Mouse (Mus musculus) CH12.LX (cell line): ENCODE results near the gene Med18. TPM values are rescaled to one million over a fixed set of nuclear protein-coding genes. Genes with fewer than 3 reads are reported as not detected.

Experiments used
- DNase-seq: peaks from one replicate; pipeline ENCODE4 v3.0.0-alpha.2; 2013; ENCODE audit errors: extremely low read depth
- H3K27ac ChIP-seq: 2 replicates; pipeline ENCODE4 v1.5.1; 2012; ENCODE audit warnings: low read depth, mild to moderate bottlenecking, control low read depth, moderate library complexity; ENCODE audit not compliant: insufficient read depth
- H3K27me3 ChIP-seq: replicated peaks from 2 replicates; pipeline ENCODE3; 2012; ENCODE audit warnings: inconsistent platforms
- H3K36me3 ChIP-seq, 2 experiments: replicated peaks in 1 of 2; 2 replicates each; pipeline versions ENCODE3 to v1.6.1; 2012; ENCODE audit warnings: inconsistent platforms in 1 of 2, low read length in 1 of 2, mild to moderate bottlenecking in 1 of 2, mixed read lengths in 1 of 2, moderate library complexity in 1 of 2; ENCODE audit not compliant: control insufficient read depth in 1 of 2, insufficient read depth in 1 of 2
- H3K4me1 ChIP-seq, 2 experiments: 2 replicates each; pipeline ENCODE4 v1.6.1; 2012; ENCODE audit warnings: inconsistent platforms in 1 of 2, moderate library complexity in 1 of 2; ENCODE audit not compliant: insufficient read depth in 2 of 2, control insufficient read depth in 1 of 2
- H3K4me2 ChIP-seq: 2 replicates; pipeline ENCODE4 v1.6.1; 2012; ENCODE audit warnings: low read depth, mild to moderate bottlenecking, control low read depth; ENCODE audit not compliant: poor library complexity, insufficient read depth, severe bottlenecking
- H3K4me3 ChIP-seq, 3 experiments: fragments of 150-350 bp in 1 of 3; sonication (generic) in 1 of 3; replicated peaks in 1 of 3; 2 replicates each; pipeline versions ENCODE3 to v1.5.1; 2011 to 2012; ENCODE audit warnings: low read depth in 2 of 3, low read length in 2 of 3, mild to moderate bottlenecking in 2 of 3, moderate library complexity in 2 of 3, control low read depth in 1 of 3, improper control_type of control experiment in 1 of 3, inconsistent platforms in 1 of 3, mixed read lengths in 1 of 3; ENCODE audit not compliant: poor library complexity in 1 of 3
- H3K79me2 ChIP-seq: replicated peaks from 2 replicates; pipeline ENCODE4 v1.6.1; 2012; ENCODE audit warnings: mild to moderate bottlenecking, moderate library complexity; ENCODE audit not compliant: control insufficient read depth, poor library complexity, insufficient read depth, severe bottlenecking; ENCODE audit errors: extremely low read depth
- H3K9ac ChIP-seq: 2 replicates; pipeline ENCODE4 v1.6.1; 2012; ENCODE audit warnings: low read depth, mild to moderate bottlenecking, control low read depth, moderate library complexity; ENCODE audit not compliant: insufficient read depth
- H3K9me3 ChIP-seq: replicated peaks from 2 replicates; pipeline ENCODE3; 2012; ENCODE audit warnings: low read length, inconsistent platforms, mixed read lengths
- BHLHE40 ChIP-seq: IDR thresholded peaks from 2 replicates; pipeline ENCODE4 v1.6.1; 2011; ENCODE audit warnings: mild to moderate bottlenecking, low read depth, low read length, improper control_type of control experiment
- CHD1 ChIP-seq: IDR thresholded peaks from 2 replicates; pipeline ENCODE4 v1.6.1; 2012; ENCODE audit warnings: low read depth, low read length, improper control_type of control experiment, inconsistent platforms
- CHD2 ChIP-seq: IDR thresholded peaks from 2 replicates; pipeline ENCODE4 v1.6.1; 2011; ENCODE audit warnings: low read length, improper control_type of control experiment
- CTCF ChIP-seq, 2 experiments: IDR thresholded peaks in 1 of 2; conservative IDR thresholded peaks in 1 of 2; 2 replicates each; pipeline ENCODE4 v1.5.1; 2011 to 2012; ENCODE audit warnings: low read depth in 2 of 2, low read length in 2 of 2, improper control_type of control experiment in 1 of 2, inconsistent platforms in 1 of 2, mild to moderate bottlenecking in 1 of 2, moderate library complexity in 1 of 2
- E2F4 ChIP-seq: IDR thresholded peaks from 2 replicates; pipeline ENCODE4 v1.6.1; 2011; ENCODE audit warnings: low read depth, low read length, improper control_type of control experiment; ENCODE audit not compliant: insufficient replicate concordance
- ELF1 ChIP-seq: IDR thresholded peaks from 2 replicates; pipeline ENCODE4 v1.6.1; 2014; ENCODE audit warnings: low read depth, mild to moderate bottlenecking, inconsistent platforms, low read length, improper control_type of control experiment
- EP300 ChIP-seq: IDR thresholded peaks from 2 replicates; pipeline ENCODE4 v1.6.1; 2011; ENCODE audit warnings: low read length, improper control_type of control experiment
- ETS1 ChIP-seq: conservative IDR thresholded peaks from 2 replicates; pipeline ENCODE4 v1.6.1; 2012; ENCODE audit warnings: low read depth, mild to moderate bottlenecking, inconsistent platforms, low read length, improper control_type of control experiment, moderate library complexity
- GABPA ChIP-seq: IDR thresholded peaks from 2 replicates; pipeline ENCODE4 v1.6.1; 2012; ENCODE audit warnings: low read depth, low read length, improper control_type of control experiment, inconsistent platforms; ENCODE audit not compliant: insufficient replicate concordance
- HCFC1 ChIP-seq: IDR thresholded peaks from 2 replicates; pipeline ENCODE4 v1.6.1; 2012; ENCODE audit warnings: low read depth, mild to moderate bottlenecking, inconsistent platforms, low read length, improper control_type of control experiment
- IRF4 ChIP-seq: IDR thresholded peaks from 2 replicates; pipeline ENCODE4 v1.6.1; 2014; ENCODE audit warnings: low read depth, mild to moderate bottlenecking, inconsistent platforms, low read length, improper control_type of control experiment
- JUN ChIP-seq: IDR thresholded peaks from 2 replicates; pipeline ENCODE4 v1.6.1; 2011; ENCODE audit warnings: low read depth, mild to moderate bottlenecking, low read length, improper control_type of control experiment, moderate library complexity; ENCODE audit not compliant: insufficient read depth
- JUND ChIP-seq: conservative IDR thresholded peaks from 2 replicates; pipeline ENCODE4 v1.6.1; 2011; ENCODE audit warnings: low read depth, low read length, improper control_type of control experiment
- KAT2A ChIP-seq: IDR thresholded peaks from 2 replicates; pipeline ENCODE4 v1.6.1; 2012; ENCODE audit warnings: low read length, improper control_type of control experiment, inconsistent platforms; ENCODE audit not compliant: insufficient replicate concordance
- MAFK ChIP-seq: IDR thresholded peaks from 2 replicates; pipeline ENCODE4 v1.6.1; 2011; ENCODE audit warnings: low read length, improper control_type of control experiment; ENCODE audit not compliant: insufficient replicate concordance
- MAX ChIP-seq: IDR thresholded peaks from 2 replicates; pipeline ENCODE4 v1.6.1; 2011; ENCODE audit warnings: low read length, improper control_type of control experiment
- MAZ ChIP-seq: IDR thresholded peaks from 2 replicates; pipeline ENCODE4 v1.6.1; 2012; ENCODE audit warnings: low read depth, mild to moderate bottlenecking, inconsistent platforms, low read length, improper control_type of control experiment, moderate library complexity
- MEF2A ChIP-seq: IDR thresholded peaks from 2 replicates; pipeline ENCODE4 v1.6.1; 2014; ENCODE audit warnings: low read depth, mild to moderate bottlenecking, inconsistent platforms, low read length, improper control_type of control experiment, borderline replicate concordance
- MXI1 ChIP-seq: IDR thresholded peaks from 2 replicates; pipeline ENCODE4 v1.6.1; 2011; ENCODE audit warnings: mild to moderate bottlenecking, low read depth, low read length, improper control_type of control experiment
- MYC ChIP-seq: IDR thresholded peaks from 2 replicates; pipeline ENCODE4 v1.6.1; 2011; ENCODE audit warnings: low read depth, mild to moderate bottlenecking, improper control_type of control experiment, low read length
- NELFE ChIP-seq: IDR thresholded peaks from 2 replicates; pipeline ENCODE4 v1.6.1; 2011; ENCODE audit warnings: low read depth, low read length, improper control_type of control experiment
- NRF1 ChIP-seq: IDR thresholded peaks from 2 replicates; pipeline ENCODE4 v1.6.1; 2014; ENCODE audit warnings: low read depth, mild to moderate bottlenecking, inconsistent platforms, low read length, improper control_type of control experiment, moderate library complexity
- PAX5 ChIP-seq: IDR thresholded peaks from 2 replicates; pipeline ENCODE4 v1.6.1; 2012; ENCODE audit warnings: low read length, inconsistent platforms, mixed read lengths
- POLR2A ChIP-seq: IDR thresholded peaks from 2 replicates; pipeline ENCODE4 v1.6.1; 2011; ENCODE audit warnings: low read depth, mild to moderate bottlenecking, improper control_type of control experiment, low read length
- POLR2AphosphoS2 ChIP-seq: IDR thresholded peaks from 2 replicates; pipeline ENCODE4 v1.6.1; 2011; ENCODE audit warnings: low read depth, low read length, improper control_type of control experiment
- RAD21 ChIP-seq: IDR thresholded peaks from 2 replicates; pipeline ENCODE4 v1.6.1; 2011; ENCODE audit warnings: low read depth, mild to moderate bottlenecking, low read length, improper control_type of control experiment, moderate library complexity
- RCOR1 ChIP-seq: conservative IDR thresholded peaks from 2 replicates; pipeline ENCODE4 v1.6.1; 2012; ENCODE audit warnings: low read depth, mild to moderate bottlenecking, inconsistent platforms, low read length, improper control_type of control experiment
- SIN3A ChIP-seq: IDR thresholded peaks from 2 replicates; pipeline ENCODE4 v1.6.1; 2012; ENCODE audit warnings: low read length, improper control_type of control experiment, inconsistent platforms
- SMC3 ChIP-seq: IDR thresholded peaks from 2 replicates; pipeline ENCODE4 v1.6.1; 2011; ENCODE audit warnings: low read depth, low read length, improper control_type of control experiment
- TBP ChIP-seq: conservative IDR thresholded peaks from 2 replicates; pipeline ENCODE4 v1.6.1; 2011; ENCODE audit warnings: low read depth, low read length, improper control_type of control experiment
- TCF12 ChIP-seq: IDR thresholded peaks from 2 replicates; pipeline ENCODE4 v1.6.1; 2014; ENCODE audit warnings: low read depth, mild to moderate bottlenecking, inconsistent platforms, low read length, improper control_type of control experiment
- UBTF ChIP-seq: IDR thresholded peaks from 2 replicates; pipeline ENCODE4 v1.6.1; 2012; ENCODE audit warnings: low read depth, mild to moderate bottlenecking, inconsistent platforms, low read length, improper control_type of control experiment, moderate library complexity
- USF1 ChIP-seq: IDR thresholded peaks from 2 replicates; pipeline ENCODE4 v1.6.1; 2014; ENCODE audit warnings: low read depth, mild to moderate bottlenecking, inconsistent platforms, low read length, improper control_type of control experiment
- USF2 ChIP-seq: conservative IDR thresholded peaks from 2 replicates; pipeline ENCODE4 v1.6.1; 2011; ENCODE audit warnings: low read depth, low read length, improper control_type of control experiment
- ZC3H11A ChIP-seq: IDR thresholded peaks from 2 replicates; pipeline ENCODE4 v1.6.1; 2012; ENCODE audit warnings: low read depth, mild to moderate bottlenecking, inconsistent platforms, low read length, improper control_type of control experiment
- ZKSCAN1 ChIP-seq: IDR thresholded peaks from 2 replicates; pipeline ENCODE4 v1.6.1; 2012; ENCODE audit warnings: low read depth, inconsistent platforms, low read length, improper control_type of control experiment, borderline replicate concordance
- ZMIZ1 ChIP-seq: IDR thresholded peaks from 2 replicates; pipeline ENCODE4 v1.6.1; 2012; ENCODE audit warnings: low read depth, mild to moderate bottlenecking, inconsistent platforms, low read length, improper control_type of control experiment
- ZNF384 ChIP-seq: IDR thresholded peaks from 2 replicates; pipeline ENCODE4 v1.6.1; 2012; ENCODE audit warnings: low read depth, low read length, improper control_type of control experiment, inconsistent platforms
- dilution Hi-C: fragments of 300-500 bp; cut with MboI; formaldehyde crosslinking; loops from 2 replicates; pipeline ENCODE4 v1.14.3; 2020; ENCODE audit warnings: low sequenced_read_pairs; ENCODE audit not compliant: extremely low pct_unique_long_range_greater_than_20kb, extremely low pct_ligation_motif_present
- in situ Hi-C: fragments of 300-500 bp; cut with MboI; formaldehyde crosslinking; loops from 3 replicates; pipeline ENCODE4 v1.14.3; 2019; ENCODE audit warnings: low sequenced_read_pairs, low pct_ligation_motif_present, low pct_unique_long_range_greater_than_20kb, mixed read lengths
- polyA plus RNA-seq: library from polyadenylated mRNA; unstranded; fragments of >175 nt; gene quantifications from 2 replicates; pipeline ENCODE4 v1.2.1, GENCODE M21; 2012; ENCODE audit warnings: low read depth; ENCODE audit not compliant: insufficient read length
- total RNA-seq, 2 experiments: library from RNA; depleted of rRNA; stranded (reverse); fragments of 300-350 nt in 1 of 2; fragments of >200 nt in 1 of 2; gene quantifications; 2 replicates each; pipeline ENCODE4 v1.2.3; 2012 to 2014

The Med18 gene
- total RNA-seq (2012; rRNA removed) (17.6 and 20.9 TPM in 2 replicates), total RNA-seq (2014; rRNA removed) (13.9 and 15.5 TPM in 2 replicates), polyA plus RNA-seq (12.7 TPM in 2 replicates)

GRCm38 (mm10) chr4:132463430-132464254 lies at the start of gene Med18:
Gene Med18 (minus strand): TSS chr4:132463921.
- dilution Hi-C loops: no loop called here
- H3K79me2 ChIP-seq: peaks cover 38% of the 10 kb centered on the region
- TF ChIP-seq ZC3H11A (no peak), MYC (peak; percentile 83), NELFE (peak; percentile 84; the same call in 1 of the 2 replicates), CTCF (conservative IDR thresholded peaks at IDR 0.05 in 1 of 2, IDR thresholded peaks at IDR 0.05 in 1 of 2; ENCODE audit: low read depth in 2 of 2, low read length in 2 of 2) (peak in 1 of 2 experiments; percentile 66; a peak in 2 of 4 replicates), MEF2A (peak; percentile 73), MAZ (peak; percentile 89), TBP (no peak), TCF12 (peak; percentile 86), BHLHE40 (peak; percentile 57; the same call in 1 of the 2 replicates), KAT2A (peak; percentile 90), IRF4 (peak; percentile 69), ZMIZ1 (peak; percentile 84; the same call in 1 of the 2 replicates), CHD2 (0 out of 2 replicates have a peak, but pooled peaks have one; percentile 20), MAX (peak; percentile 91), USF2 (no peak), NRF1 (peak; percentile 91), ETS1 (peak; percentile 29; the same call in 1 of the 2 replicates), POLR2AphosphoS2 (peak; percentile 80), SIN3A (peak; percentile 98), SMC3 (peak; percentile 60), RCOR1 (no peak), EP300 (no peak), PAX5 (no peak), JUN (no peak), GABPA (no peak; the same call in 1 of the 2 replicates), ZNF384 (peak; percentile 80), POLR2A (peak; percentile 94), MXI1 (peak; percentile 97), ZKSCAN1 (no peak), ELF1 (peak; percentile 98), USF1 (no peak), MAFK (no peak), JUND (no peak; the same call in 1 of the 2 replicates), HCFC1 (peak; percentile 91), CHD1 (no peak), RAD21 (peak; percentile 6), UBTF (no peak), E2F4 (peak; percentile 87; the same call in 1 of the 2 replicates)

More at GRCm38 (mm10) chr4:132463430-132464254, at the start of gene Med18:
- H3K4me3 ChIP-seq: peak within 1 kb of the TSS; percentile 73 to 83 (median 77)
- peaks cover 16 to 30% of the 10 kb centered on the region in 2 experiments for H3K36me3 ChIP-seq
- DNase-seq: peak; percentile 94
- H3K27ac ChIP-seq: peak within 1 kb of the TSS; percentile 17; the same call in 1 of the 2 replicates
- H3K9me3 ChIP-seq: no peaks in the 10 kb centered on the region
- peak within 1 kb of the TSS; percentile 57 for H3K4me2 ChIP-seq
- no peaks in the 10 kb centered on the region for H3K27me3 ChIP-seq
- in situ Hi-C loops: no loop called here
- peak within 1 kb of the TSS; percentile 89 for H3K9ac ChIP-seq
- peaks cover 3 to 24% of the 10 kb centered on the region in 2 experiments for H3K4me1 ChIP-seq
